Mouse (Mus musculus) cortical plate, adult 2 months (tissue): Measurements from ENCODE around the gene Inha.

Source experiments
- CTCF ChIP-seq: fragments of 200-500 bp; IDR thresholded peaks from 2 replicates; pipeline ENCODE4 v1.5.1; 2011; ENCODE audit warnings: mild to moderate bottlenecking, control low read depth, low read length; ENCODE audit not compliant: insufficient read depth; ENCODE audit errors: extremely low read depth
- POLR2A ChIP-seq: fragments of 200-500 bp; IDR thresholded peaks from 2 replicates; pipeline ENCODE4 v1.6.1; 2011; ENCODE audit warnings: mild to moderate bottlenecking, low read length, control low read depth; ENCODE audit not compliant: insufficient read depth; ENCODE audit errors: extremely low read depth

GRCm38 (mm10) chr1:75550586-75550985 is 43.7 kb downstream of the Inha start:
- TF ChIP-seq CTCF (no peak), POLR2A (no peak)
